ENCODE assay signal across 9 mouse cellular contexts in genomic region chr5:77372778-77373177, GRCm38 (mm10). TPM values are rescaled to one million over a fixed set of nuclear protein-coding genes. Genes with fewer than 3 reads are reported as not detected.
DNase-seq lines count a peak whose midpoint lies in the region; ATAC-seq lines count a peak whose summit lies in the region.
"Had no signal": no experiment of that assay in that cellular context is flagged by ENCODE, and none has a peak within 500 bp of the region (broad histone marks: within the 10 kb centered on the region; RNA-seq: fewer than 3 reads in every experiment).

No protein-coding gene starts in this region.

- H3K36me3 ChIP-seq in heart, embryonic 13.5 days: no peaks in the 10 kb centered on the region

- WGBS in heart, embryonic 13.5 days: 61% methylated on average over 6 of the region's 6 CpGs

- peaks cover 22% of the 10 kb centered on the region for H3K4me1 ChIP-seq in heart, embryonic 13.5 days

- no peaks in the 10 kb centered on the region for H3K27me3 ChIP-seq in heart, embryonic 13.5 days (replicated peaks)

- peak overlapping the region; percentile 37; the same call in 1 of the 2 replicates for H3K27ac ChIP-seq in heart, embryonic 13.5 days (replicated peaks)

- no peak for ATAC-seq in heart, embryonic 13.5 days (ENCODE audit: extremely low read depth, insufficient number of reproducible peaks, low FRiP score, low TSS enrichment)
- peak; percentile 88 for ATAC-seq in CD4-positive, CD25-positive, alpha-beta regulatory T cell, adult 4 months
- peak; percentile 72 for ATAC-seq in monocyte, adult 5-6 weeks (replicated peaks; ENCODE audit: insufficient number of reproducible peaks, low FRiP score, low TSS enrichment, poor library complexity, severe bottlenecking)
- no peak for ATAC-seq in megakaryocyte-erythroid progenitor cell, adult 5-6 weeks (replicated peaks; ENCODE audit: low FRiP score, low TSS enrichment, poor library complexity, severe bottlenecking)
- ATAC-seq: hindbrain, embryonic 16.5 days had no signal

- H3K4me2 ChIP-seq in heart, embryonic 13.5 days: no peak overlapping the region

- H3K9me3 ChIP-seq in heart, embryonic 13.5 days: no peaks in the 10 kb centered on the region

- H3K4me3 ChIP-seq in heart, embryonic 13.5 days: no peak overlapping the region

- no peak overlapping the region for H3K9ac ChIP-seq in heart, embryonic 13.5 days

- intact Hi-C loops in heart, postnatal 25 days (cut with DNase I): no loop called here

- no peak for DNase-seq in heart, postnatal 25 days (ENCODE audit: low spot score)
- peak; percentile 18 for DNase-seq in c-Kit-positive CD71-positive TER-119-positive erythroid progenitor cells, embryonic 14.5 days (ENCODE audit: low spot score)
- DNase-seq in layer of hippocampus, postnatal 25 days (ENCODE audit: extremely low spot score in 1 of 2, low spot score in 1 of 2): no peak
- no peak for DNase-seq in frontal cortex, postnatal 36 days (ENCODE audit: low spot score in 2 of 2)

RNA-seq across cellular contexts. Expression of gene Igfbp7, which starts 35.1 kb away (rescaled TPM):
- 30.2 and 32.4 TPM in 2 replicates for polyA plus RNA-seq in heart, embryonic 13.5 days (2015; fragmentation: Nextera tagmentation; extraction: Ambion mirVana)
- total RNA-seq in heart, postnatal 25 days (2021): 100 to 1,000 TPM; 251 to 311 TPM
- under 1 TPM in 1 of 2 experiments, not detected in 1; 0.31 TPM for polyA plus RNA-seq in CD4-positive, CD25-positive, alpha-beta regulatory T cell, adult 4 months (2017; shearing (Covaris generic))
- 2.7 to 6.7 TPM (median 5.0 TPM) in 3 replicates for total RNA-seq in monocyte, adult 5-6 weeks (2017)
- 10 to 100 TPM; 31.2 to 33.6 TPM for total RNA-seq in layer of hippocampus, postnatal 25 days (2021)
- total RNA-seq in megakaryocyte-erythroid progenitor cell, adult 5-6 weeks (2014; fragmentation: Nextera tagmentation): 0.42 TPM in 1 of 2 replicates, not detected in the other
- total RNA-seq in megakaryocyte-erythroid progenitor cell, adult 5-6 weeks (2017): not detected in 2 replicates

Comparison
In these comparisons a context has a peak if more than half of its experiments do, and no peak if none do; other contexts are left out.
1. ATAC-seq: peak in CD4-positive, CD25-positive, alpha-beta regulatory T cell, adult 4 months (single experiment) and monocyte, adult 5-6 weeks (single experiment); none in heart, embryonic 13.5 days (single experiment) and megakaryocyte-erythroid progenitor cell, adult 5-6 weeks (single experiment).
2. RNA of gene Igfbp7, which starts 35.1 kb away (total RNA-seq): 251 to 311 TPM in heart, postnatal 25 days; 31.2 to 33.6 TPM in layer of hippocampus, postnatal 25 days, 2.7 to 6.7 TPM in monocyte, adult 5-6 weeks and 0.42 TPM in megakaryocyte-erythroid progenitor cell, adult 5-6 weeks; every median in the first group is over 4 times any median in the second.